Mouse (Mus musculus) ES-E14 (cell line): ENCODE data around the gene Itgb8. TPM values are rescaled to one million over a fixed set of nuclear protein-coding genes. Genes with fewer than 3 reads are reported as not detected.

Experiments used
- DNase-seq: peaks from one replicate; pipeline ENCODE4 v3.0.0-alpha.2; 2013; ENCODE audit warnings: low read depth, low spot score
- H3K27ac ChIP-seq: 2 replicates; pipeline ENCODE4 v1.5.1; 2012; ENCODE audit warnings: low read depth, mild to moderate bottlenecking, low read length, moderate library complexity, mixed read lengths; ENCODE audit not compliant: poor library complexity, insufficient read depth, severe bottlenecking
- H3K36me3 ChIP-seq: 2 replicates; pipeline ENCODE4 v1.6.1; 2012; ENCODE audit warnings: mild to moderate bottlenecking, low read length, moderate library complexity, mixed read lengths; ENCODE audit not compliant: control insufficient read depth, poor library complexity, insufficient read depth, severe bottlenecking
- H3K4me1 ChIP-seq, 2 experiments: fragments of 150-350 bp in 1 of 2; sonication (generic) in 1 of 2; 2 replicates each; pipeline ENCODE4 v1.6.1; 2012; ENCODE audit warnings: low read length in 2 of 2, mild to moderate bottlenecking in 1 of 2, mixed read lengths in 1 of 2; ENCODE audit not compliant: control insufficient read depth in 2 of 2, insufficient read depth in 2 of 2, poor library complexity in 1 of 2
- H3K4me3 ChIP-seq, 2 experiments: fragments of 150-350 bp in 1 of 2; sonication (generic) in 1 of 2; 2 replicates each; pipeline ENCODE4 v1.5.1; 2012; ENCODE audit warnings: low read length in 2 of 2, low read depth in 1 of 2, mild to moderate bottlenecking in 1 of 2, mixed read lengths in 1 of 2; ENCODE audit not compliant: insufficient read depth in 1 of 2, poor library complexity in 1 of 2, severe bottlenecking in 1 of 2
- H3K9ac ChIP-seq: 2 replicates; pipeline ENCODE4 v1.6.1; 2012; ENCODE audit warnings: low read depth, mild to moderate bottlenecking, low read length, mixed read lengths; ENCODE audit not compliant: poor library complexity, insufficient read depth, severe bottlenecking
- H3K9me3 ChIP-seq: fragments of 150-350 bp; sonication (generic); 2 replicates; pipeline ENCODE4 v1.6.1; 2012; ENCODE audit warnings: low read depth, mild to moderate bottlenecking, low read length; ENCODE audit not compliant: control insufficient read depth, insufficient read depth
- CHD2 ChIP-seq: IDR thresholded peaks from 2 replicates; pipeline ENCODE4 v1.6.1; 2014; ENCODE audit warnings: mild to moderate bottlenecking, low read depth, low read length, inconsistent platforms
- HCFC1 ChIP-seq: IDR thresholded peaks from 2 replicates; pipeline ENCODE4 v1.6.1; 2012; ENCODE audit warnings: low read length, inconsistent platforms, borderline replicate concordance; ENCODE audit not compliant: insufficient read depth
- MAFK ChIP-seq: IDR thresholded peaks from 2 replicates; pipeline ENCODE4 v1.6.1; 2014; ENCODE audit warnings: mild to moderate bottlenecking, low read depth, low read length, inconsistent platforms; ENCODE audit not compliant: insufficient read depth
- ZC3H11A ChIP-seq: IDR thresholded peaks from 2 replicates; pipeline ENCODE4 v1.6.1; 2012; ENCODE audit warnings: low read depth, mild to moderate bottlenecking, inconsistent platforms, low read length, borderline replicate concordance
- ZNF384 ChIP-seq: IDR thresholded peaks from 2 replicates; pipeline ENCODE4 v1.6.1; 2012; ENCODE audit warnings: low read depth, low read length, inconsistent platforms
- in situ Hi-C, 2 experiments: fragments of 600-800 bp; cut with MboI; formaldehyde crosslinking; loops; one replicate each; pipeline ENCODE4 v1.15.1; 2025; ENCODE audit warnings: low sequenced_read_pairs in 2 of 2, inconsistent platforms in 1 of 2; ENCODE audit not compliant: unreplicated experiment in 2 of 2
- total RNA-seq: library from RNA; depleted of rRNA; stranded (reverse); fragments of 300-350 nt; gene quantifications from 2 replicates; pipeline ENCODE4 v1.2.3, GENCODE M21; 2012

The Itgb8 gene
- total RNA-seq, 1 experiment: 0.45 TPM

DNA sequence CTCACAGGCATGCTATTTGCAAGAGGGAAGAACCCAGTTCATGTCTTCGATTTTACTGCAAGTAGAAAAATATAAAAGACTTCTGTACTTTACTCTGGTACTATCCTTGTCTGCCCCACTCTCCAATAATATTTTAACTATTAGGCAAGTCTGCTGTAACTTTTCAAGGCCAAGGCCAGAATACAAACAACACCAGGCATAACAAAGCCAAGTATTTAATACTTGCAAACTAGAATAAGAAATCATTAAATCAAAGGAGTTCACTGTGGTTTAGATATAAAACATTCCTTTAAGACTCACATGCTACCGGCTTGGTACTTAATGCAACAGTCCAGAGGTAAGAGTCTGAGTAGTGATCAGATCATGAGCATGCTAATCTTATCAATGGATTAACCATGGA is 9.0 kb downstream of the Itgb8 start:
- in situ Hi-C loops: no loop called here
- Histone ChIP-seq H3K36me3 (no peaks in the 10 kb centered on the region), H3K9me3 (no peaks in the 10 kb centered on the region), H3K4me3 (no peak overlapping the region), H3K4me1 (no peaks in the 10 kb centered on the region), H3K27ac (no peak overlapping the region), H3K9ac (no peak overlapping the region)
- no peak for DNase-seq
- TF ChIP-seq MAFK: no peak
- TF ChIP-seq ZC3H11A: no peak
- TF ChIP-seq HCFC1: no peak
- TF ChIP-seq ZNF384: no peak
- TF ChIP-seq CHD2: no peak

DNA sequence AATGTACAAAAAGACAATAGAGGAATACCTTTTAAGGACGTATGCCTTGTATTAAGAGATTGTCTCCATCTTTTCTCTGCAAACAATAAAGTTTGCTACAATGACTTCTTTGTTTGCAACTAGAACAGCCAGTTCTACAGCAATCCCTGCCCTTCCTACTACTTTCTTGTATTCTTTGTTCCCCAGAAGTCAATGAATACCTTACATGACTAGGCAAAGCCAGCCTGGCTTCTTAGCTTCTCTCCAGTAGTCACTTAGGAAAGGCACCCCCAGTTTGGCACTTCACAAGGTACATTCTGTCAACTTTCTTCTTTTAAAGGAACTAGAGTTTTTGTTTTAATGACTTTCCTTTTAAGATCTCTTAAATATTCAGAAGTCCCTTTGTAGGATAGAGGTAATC is 10.7 kb downstream of the Itgb8 start:
- in situ Hi-C loops: no loop called here

DNA sequence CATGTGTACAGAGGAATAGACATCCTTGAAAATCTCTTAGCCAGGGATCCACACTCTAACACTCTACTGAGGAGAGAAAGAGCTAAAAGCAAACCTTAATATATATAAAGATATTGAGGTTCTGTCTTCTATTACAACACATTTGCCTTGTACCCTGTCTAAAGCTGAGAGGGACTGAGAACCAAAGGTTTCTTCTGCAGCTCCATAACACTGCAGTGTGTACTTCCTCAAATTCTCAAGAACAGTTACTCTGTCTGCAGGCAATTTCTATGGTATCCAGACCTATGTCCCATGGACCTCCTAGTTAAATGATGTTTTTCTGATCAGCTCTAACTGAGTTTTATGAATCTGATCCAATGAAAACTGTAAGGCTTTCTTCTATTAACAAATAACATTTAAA is 13.9 kb downstream of the Itgb8 start:
- H3K4me1 ChIP-seq: no peaks in the 10 kb centered on the region

More for the DNA sequence above, 10.7 kb downstream of the Itgb8 start:
- no peak for DNase-seq
- H3K27ac ChIP-seq: no peak overlapping the region
- no peaks in the 10 kb centered on the region for H3K4me1 ChIP-seq
- H3K36me3 ChIP-seq: no peaks in the 10 kb centered on the region
- H3K9ac ChIP-seq: no peak overlapping the region
- TF ChIP-seq HCFC1: no peak
- no peak for TF ChIP-seq ZNF384
- TF ChIP-seq ZC3H11A: no peak
- TF ChIP-seq MAFK: no peak
- TF ChIP-seq CHD2: no peak
- no peak overlapping the region for H3K4me3 ChIP-seq
- no peaks in the 10 kb centered on the region for H3K9me3 ChIP-seq

DNA sequence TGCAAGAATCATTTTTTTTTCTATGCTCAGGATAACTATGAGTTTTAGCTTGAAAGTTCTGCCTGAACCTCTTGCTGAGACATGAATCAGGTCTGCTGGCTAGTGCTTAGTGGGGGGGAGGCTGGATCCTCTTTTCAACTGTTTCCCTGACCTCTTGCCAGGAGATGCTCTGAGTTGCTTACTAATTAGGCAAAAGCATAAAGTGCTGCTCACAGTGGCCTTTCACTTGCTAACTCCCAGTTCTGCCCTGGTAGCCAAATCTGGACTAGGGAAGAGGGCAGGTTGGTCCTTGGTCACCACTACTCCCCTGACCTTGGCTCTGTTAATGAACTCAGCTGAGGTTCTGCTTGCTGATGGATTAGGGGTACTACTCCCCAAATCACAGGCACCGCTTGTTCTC is 19.2 kb downstream of the Itgb8 start:
- Histone ChIP-seq H3K27ac (no peak overlapping the region), H3K4me1 (no peaks in the 10 kb centered on the region), H3K36me3 (no peaks in the 10 kb centered on the region), H3K9me3 (no peaks in the 10 kb centered on the region), H3K9ac (no peak overlapping the region), H3K4me3 (no peak overlapping the region)
- in situ Hi-C loops: no loop called here
- TF ChIP-seq HCFC1 (no peak), CHD2 (no peak), MAFK (no peak), ZC3H11A (no peak), ZNF384 (no peak)
- no peak for DNase-seq

More for the DNA sequence above, 13.9 kb downstream of the Itgb8 start:
- no peak for TF ChIP-seq ZNF384
- TF ChIP-seq CHD2: no peak
- no peak for TF ChIP-seq HCFC1
- TF ChIP-seq ZC3H11A: no peak
- no peak for TF ChIP-seq MAFK
- Histone ChIP-seq H3K36me3 (no peaks in the 10 kb centered on the region), H3K27ac (no peak overlapping the region), H3K9ac (no peak overlapping the region), H3K9me3 (no peaks in the 10 kb centered on the region), H3K4me3 (no peak overlapping the region)
- in situ Hi-C loops: no loop called here
- no peak for DNase-seq

DNA sequence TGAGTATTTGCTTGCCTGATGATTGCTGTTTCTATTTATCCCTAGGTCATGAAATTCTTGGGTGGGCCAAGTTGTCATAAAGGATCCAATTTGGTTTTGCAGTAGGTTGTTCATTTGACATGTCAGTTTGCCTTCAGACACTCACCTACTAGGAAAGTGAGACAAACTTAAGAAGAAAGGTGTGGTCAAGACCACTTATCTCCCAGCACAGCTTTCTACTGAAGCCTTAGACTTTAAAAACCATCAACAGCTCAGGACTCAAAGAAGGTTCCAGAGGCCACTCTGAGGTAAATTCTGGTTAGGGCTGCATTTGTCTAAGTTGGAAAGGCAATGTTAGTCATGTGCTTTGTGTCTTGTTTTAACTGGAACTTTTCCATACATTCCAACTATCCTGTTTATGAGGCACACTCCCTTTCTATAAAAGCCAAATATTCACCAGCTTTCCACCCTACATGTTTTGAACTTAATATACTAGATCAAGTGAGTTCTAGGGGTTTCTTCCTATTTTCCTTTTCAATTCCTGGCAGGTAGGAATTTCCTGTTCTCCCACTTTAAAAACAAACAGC is 20.8 kb downstream of the Itgb8 start:
- Histone ChIP-seq H3K4me3 (no peak overlapping the region), H3K27ac (no peak overlapping the region), H3K9me3 (no peaks in the 10 kb centered on the region), H3K4me1 (no peaks in the 10 kb centered on the region), H3K36me3 (no peaks in the 10 kb centered on the region), H3K9ac (no peak overlapping the region)
- in situ Hi-C loops: no loop called here
- no peak for TF ChIP-seq MAFK
- no peak for TF ChIP-seq CHD2
- TF ChIP-seq ZC3H11A: no peak
- no peak for TF ChIP-seq ZNF384
- no peak for TF ChIP-seq HCFC1
- no peak for DNase-seq
